Mouse (Mus musculus) brain, embryonic 14.5 days (tissue): ENCODE results near the gene Gm20431.

Source experiments
- CTCF ChIP-seq: fragments of 200-500 bp; IDR thresholded peaks from 2 replicates; pipeline ENCODE4 v1.5.1; 2012; ENCODE audit warnings: inconsistent platforms, mild to moderate bottlenecking, moderate library complexity, borderline replicate concordance; ENCODE audit not compliant: insufficient read depth, insufficient read length; ENCODE audit errors: extremely low read depth
- POLR2A ChIP-seq: fragments of 200-500 bp; IDR thresholded peaks from 2 replicates; pipeline ENCODE4 v1.6.1; 2012; ENCODE audit warnings: mild to moderate bottlenecking, inconsistent platforms, borderline replicate concordance; ENCODE audit not compliant: poor library complexity, insufficient read depth, insufficient read length, severe bottlenecking; ENCODE audit errors: extremely low read depth

- TF ChIP-seq CTCF (no peak), POLR2A (no peak)
Observed at GRCm38 (mm10) chr2:167597492-167598186, 63.7 kb downstream of the Gm20431 start.
